Mouse (Mus musculus) limb, embryonic 11.5 days (tissue): Measurements from ENCODE around the gene Sesn1. TPM values are rescaled to one million over a fixed set of nuclear protein-coding genes. Genes with fewer than 3 reads are reported as not detected.
"Not testable (repeated sequence)": the region's sequence is repeated elsewhere in the genome, so short reads cannot be mapped to it uniquely, and the experiment has no call there.

Experiments used
- ATAC-seq: fragments of 200-750 bp; cut with Nextera tagmentation; 2 replicates; pipeline ENCODE4 v1.8.0; 2017; ENCODE audit warnings: low read depth; ENCODE audit not compliant: insufficient number of reproducible peaks, low FRiP score, low TSS enrichment
- DNase-seq: peaks from one replicate; pipeline ENCODE4 v3.0.0-alpha.2; 2015; ENCODE audit warnings: low spot score
- H3K27ac ChIP-seq: fragments of 300-500 bp; sonication (generic); replicated peaks from 2 replicates; pipeline ENCODE4 v1.5.1; 2014; ENCODE audit warnings: low read depth, mild to moderate bottlenecking, low read length
- H3K27me3 ChIP-seq: fragments of 300-500 bp; sonication (generic); 2 replicates; pipeline ENCODE4 v1.6.1; 2014; ENCODE audit warnings: mild to moderate bottlenecking, low read length, mixed read lengths; ENCODE audit not compliant: control insufficient read depth, insufficient read depth
- H3K36me3 ChIP-seq: fragments of 300-500 bp; sonication (generic); 2 replicates; pipeline ENCODE4 v1.6.1; 2014; ENCODE audit warnings: mild to moderate bottlenecking, low read length, moderate library complexity, mixed read lengths; ENCODE audit not compliant: control insufficient read depth, insufficient read depth
- H3K4me1 ChIP-seq: fragments of 300-500 bp; sonication (generic); 2 replicates; pipeline ENCODE4 v1.6.1; 2014; ENCODE audit warnings: low read length, mixed read lengths; ENCODE audit not compliant: control insufficient read depth, insufficient read depth
- H3K4me2 ChIP-seq: fragments of 300-500 bp; sonication (generic); 2 replicates; pipeline ENCODE4 v1.6.1; 2014; ENCODE audit warnings: low read depth, mild to moderate bottlenecking, moderate library complexity; ENCODE audit not compliant: severe bottlenecking
- H3K4me3 ChIP-seq: fragments of 300-500 bp; sonication (generic); 2 replicates; pipeline ENCODE4 v1.5.1; 2014; ENCODE audit warnings: low read depth, low read length
- H3K9ac ChIP-seq: fragments of 300-500 bp; sonication (generic); 2 replicates; pipeline ENCODE4 v1.6.1; 2014; ENCODE audit warnings: mild to moderate bottlenecking, low read length
- H3K9me3 ChIP-seq: fragments of 300-500 bp; sonication (generic); 2 replicates; pipeline ENCODE4 v1.6.1; 2016; ENCODE audit warnings: low read length; ENCODE audit not compliant: control insufficient read depth
- WGBS: fragments of 180-500 bp; shearing (Covaris S2); extraction: QIAGEN DNeasy Blood & Tissue Kit; methylation state at CpG from one replicate; pipeline ENCODE4 v1.1.7; 2014; 5-methylcytosine and 5-hydroxymethylcytosine counted together
- polyA plus RNA-seq: library from polyadenylated mRNA; unstranded; fragments of >200 nt; fragmentation: Nextera tagmentation; extraction: Ambion mirVana; gene quantifications from 2 replicates; pipeline ENCODE4 v1.2.1, GENCODE M21; 2014

The Sesn1 gene
- polyA plus RNA-seq, 1 experiment from 2014 or later: 35.9 TPM

DNA sequence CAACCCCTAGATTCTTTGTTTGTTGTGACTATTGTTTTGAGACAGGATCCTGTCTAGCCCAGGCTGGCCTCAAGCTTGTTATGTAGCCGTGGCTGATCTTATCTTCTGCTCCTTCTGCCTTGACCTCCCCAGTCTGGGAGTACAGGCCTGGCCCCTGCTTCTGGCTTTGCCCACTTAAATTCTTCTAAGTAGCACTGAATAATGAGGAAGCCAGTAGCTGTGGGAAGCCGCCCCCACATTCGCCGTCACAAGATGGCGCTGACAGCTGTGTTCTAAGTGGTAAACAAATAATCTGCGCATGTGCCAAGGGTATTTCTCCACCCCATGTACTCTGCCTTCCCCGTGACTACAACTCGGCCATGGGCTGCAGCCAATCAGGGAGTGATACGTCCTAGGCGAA, 142.6 kb downstream of the Sesn1 start:
- H3K27ac ChIP-seq, H3K9me3 ChIP-seq, ATAC-seq, H3K4me2 ChIP-seq, H3K4me3 ChIP-seq, H3K4me1 ChIP-seq, H3K27me3 ChIP-seq, DNase-seq, H3K36me3 ChIP-seq, H3K9ac ChIP-seq: not testable (repeated sequence)
- WGBS: 94% methylated on average over 5 of the region's 10 CpGs

DNA sequence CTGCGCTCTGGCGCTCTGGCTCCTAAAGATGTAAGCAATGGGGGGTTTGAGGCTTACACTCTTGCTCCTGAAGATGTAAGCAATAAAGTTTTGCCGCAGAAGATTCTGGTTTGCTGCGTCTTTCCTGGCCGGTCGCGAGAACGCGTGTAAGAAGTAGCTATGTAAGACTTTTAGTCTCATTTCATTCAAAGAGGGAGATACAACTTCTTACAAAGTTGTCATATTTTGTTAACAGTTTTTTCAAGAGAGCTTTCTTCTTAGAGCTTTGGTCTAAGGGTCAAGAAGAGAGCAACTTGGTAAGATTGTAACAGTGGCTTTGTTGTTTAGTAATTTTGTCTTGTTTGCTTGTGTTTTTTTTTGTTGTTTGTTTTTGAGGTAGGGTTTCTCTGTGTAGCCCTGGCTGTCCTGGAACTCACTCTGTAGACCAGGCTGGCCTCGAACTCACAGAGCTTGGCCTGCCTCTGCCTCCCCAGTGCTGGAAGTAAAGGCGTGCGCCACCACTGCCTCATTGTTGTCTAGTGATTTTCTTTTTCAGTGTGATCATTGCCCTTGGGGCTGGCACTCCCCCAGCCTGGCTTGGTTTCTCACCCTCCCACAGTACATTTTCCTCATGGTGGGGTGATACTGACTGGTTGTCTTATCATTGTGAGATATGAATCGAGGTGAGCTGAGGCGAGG, 143.3 kb downstream of the Sesn1 start:
- 96% methylated on average over 14 of the region's 14 CpGs for WGBS
- Histone ChIP-seq H3K27me3 (no peaks in the 10 kb centered on the region), H3K36me3 (no peaks in the 10 kb centered on the region), H3K4me1 (no peaks in the 10 kb centered on the region), H3K27ac (no peak overlapping the region), H3K9ac (no peak overlapping the region), H3K4me2 (no peak overlapping the region), H3K9me3 (no peaks in the 10 kb centered on the region), H3K4me3 (no peak overlapping the region)
- ATAC-seq: no peak
- DNase-seq: no peak

DNA sequence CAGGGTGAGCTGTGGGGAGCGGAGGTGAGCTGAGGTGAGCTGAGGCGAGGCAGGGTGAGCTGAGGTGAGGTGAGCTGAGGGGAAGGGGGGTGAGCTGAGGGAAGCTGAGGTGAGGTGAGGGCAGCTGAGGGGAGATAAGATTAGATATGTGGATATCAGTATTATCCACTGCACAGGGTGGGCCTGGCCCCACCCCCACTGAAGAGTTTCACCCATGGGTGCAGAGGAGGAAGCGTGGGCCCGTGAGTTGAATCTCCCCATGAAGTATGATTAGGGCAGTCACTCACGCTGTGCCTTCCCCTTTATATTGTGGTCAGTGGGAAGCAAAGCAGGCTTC, 143.8 kb downstream of the Sesn1 start:
- H3K36me3 ChIP-seq: no peaks in the 10 kb centered on the region
- H3K9me3 ChIP-seq: no peaks in the 10 kb centered on the region
- no peak overlapping the region for H3K4me2 ChIP-seq
- H3K9ac ChIP-seq: no peak overlapping the region
- DNase-seq: no peak
- no peaks in the 10 kb centered on the region for H3K27me3 ChIP-seq
- WGBS: 90% methylated on average over 5 of the region's 5 CpGs
- no peak overlapping the region for H3K4me3 ChIP-seq
- H3K4me1 ChIP-seq: no peaks in the 10 kb centered on the region
- no peak for ATAC-seq
- H3K27ac ChIP-seq: no peak overlapping the region

GRCm38 (mm10) chr10:41957421-41958225, 147.9 kb downstream of the Sesn1 start:
- H3K27ac ChIP-seq: no peak overlapping the region
- H3K4me2 ChIP-seq: no peak overlapping the region
- H3K9me3 ChIP-seq: no peaks in the 10 kb centered on the region
- H3K27me3 ChIP-seq: no peaks in the 10 kb centered on the region
- H3K9ac ChIP-seq: no peak overlapping the region
- H3K4me3 ChIP-seq: no peak overlapping the region
- no peak for ATAC-seq
- H3K36me3 ChIP-seq: no peaks in the 10 kb centered on the region
- no peak for DNase-seq
- 0 out of 2 replicates have a peak, but pooled peaks cover 4% of the 10 kb centered on the region for H3K4me1 ChIP-seq
- WGBS: 85% methylated on average over 18 of the region's 18 CpGs

Other genes starting within 250 kb of the Sesn1 start
- gene Ccdc162, start 93.3 kb upstream of the Sesn1 start, polyA plus RNA-seq: 0.29 and 0.54 TPM in 2 replicates
- gene Cep57l1, start 64 bp upstream of the Sesn1 start, polyA plus RNA-seq: 21.2 and 23.8 TPM in 2 replicates
- gene Armc2, start 208.5 kb downstream of the Sesn1 start, polyA plus RNA-seq: 5.8 and 7.0 TPM in 2 replicates